Mouse (Mus musculus): Measurements from ENCODE around the gene Mab21l1. TPM values are rescaled to one million over a fixed set of nuclear protein-coding genes. Genes with fewer than 3 reads are reported as not detected.

Gene Mab21l1
- polyA plus RNA-seq, 1 experiment = 9.9 TPM

- H3K27ac ChIP-seq (ENCODE audit: insufficient read depth, low read length) = no peak overlapping the region
- TF ChIP-seq POLR2A (IDR thresholded peaks at IDR 0.05; ENCODE audit: low read depth, low read length) (no peak), CTCF (IDR thresholded peaks at IDR 0.05; ENCODE audit: borderline replicate concordance, insufficient read depth, low read length) (no peak)
- peaks cover 2% of the 10 kb centered on the region; the same call in 1 of the 2 replicates for H3K4me1 ChIP-seq (ENCODE audit: control insufficient read depth, insufficient read depth, low read length)
- H3K4me3 ChIP-seq (ENCODE audit: insufficient read depth, low read length) = peak overlapping the region; percentile 37
These were observed 3.1 kb downstream of the Mab21l1 start for GRCm38 (mm10) chr3:55785266-55785980.

- no peak overlapping the region for H3K27ac ChIP-seq (ENCODE audit: insufficient read depth, low read length)
- peak overlapping the region; percentile 27; the same call in 1 of the 2 replicates for H3K4me3 ChIP-seq (ENCODE audit: insufficient read depth, low read length)
- peaks cover 2% of the 10 kb centered on the region; the same call in 1 of the 2 replicates for H3K4me1 ChIP-seq (ENCODE audit: control insufficient read depth, insufficient read depth, low read length)
- TF ChIP-seq CTCF (IDR thresholded peaks at IDR 0.05; ENCODE audit: borderline replicate concordance, insufficient read depth, low read length) (no peak), POLR2A (IDR thresholded peaks at IDR 0.05; ENCODE audit: low read depth, low read length) (no peak)
These were observed 3.8 kb downstream of the Mab21l1 start for GRCm38 (mm10) chr3:55785981-55786725.

- peak overlapping the region; percentile 37; the same call in 1 of the 2 replicates for H3K27ac ChIP-seq (ENCODE audit: insufficient read depth, low read length)
- H3K4me3 ChIP-seq (ENCODE audit: insufficient read depth, low read length) = peak overlapping the region; percentile 42
These were observed 4.7 kb downstream of the Mab21l1 start for GRCm38 (mm10) chr3:55786835-55787486.

GRCm38 (mm10) chr3:55787487-55788213 is 5.3 kb downstream of the Mab21l1 start:
- Histone ChIP-seq H3K27ac (ENCODE audit: insufficient read depth, low read length) (peak overlapping the region; percentile 23), H3K4me3 (ENCODE audit: insufficient read depth, low read length) (peak overlapping the region; percentile 42), H3K4me1 (ENCODE audit: control insufficient read depth, insufficient read depth, low read length) (no peaks in the 10 kb centered on the region)
- TF ChIP-seq CTCF (IDR thresholded peaks at IDR 0.05; ENCODE audit: borderline replicate concordance, insufficient read depth, low read length) = no peak
- TF ChIP-seq POLR2A (IDR thresholded peaks at IDR 0.05; ENCODE audit: low read depth, low read length) = no peak

More at GRCm38 (mm10) chr3:55786835-55787486, 4.7 kb downstream of the Mab21l1 start:
- H3K4me1 ChIP-seq (ENCODE audit: control insufficient read depth, insufficient read depth, low read length) = no peaks in the 10 kb centered on the region
- TF ChIP-seq CTCF (IDR thresholded peaks at IDR 0.05; ENCODE audit: borderline replicate concordance, insufficient read depth, low read length) (no peak), POLR2A (IDR thresholded peaks at IDR 0.05; ENCODE audit: low read depth, low read length) (no peak)

DNA sequence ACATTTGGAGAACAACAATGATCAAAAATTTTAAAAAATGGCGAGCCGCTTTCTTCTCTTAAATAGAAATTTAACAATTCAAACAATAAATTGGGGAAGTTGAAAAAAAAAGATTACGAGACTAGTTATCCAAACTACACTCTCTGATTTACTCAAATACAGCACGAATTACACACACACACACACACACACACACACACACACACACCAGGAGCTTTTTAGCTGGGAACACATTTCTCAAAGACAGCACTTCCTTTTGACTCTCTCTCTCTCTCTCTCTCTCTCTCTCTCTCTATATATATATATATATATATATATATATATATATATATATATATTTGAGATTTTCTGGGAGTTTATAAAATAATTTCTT is 5.9 kb downstream of the Mab21l1 start:
- Histone ChIP-seq H3K4me1 (ENCODE audit: control insufficient read depth, insufficient read depth, low read length) (no peaks in the 10 kb centered on the region), H3K27ac (ENCODE audit: insufficient read depth, low read length) (no peak overlapping the region), H3K4me3 (ENCODE audit: insufficient read depth, low read length) (no peak overlapping the region)
- TF ChIP-seq POLR2A (IDR thresholded peaks at IDR 0.05; ENCODE audit: low read depth, low read length) (no peak), CTCF (IDR thresholded peaks at IDR 0.05; ENCODE audit: borderline replicate concordance, insufficient read depth, low read length) (no peak)

GRCm38 (mm10) chr3:55788621-55789201 is 6.4 kb downstream of the Mab21l1 start:
- TF ChIP-seq POLR2A (IDR thresholded peaks at IDR 0.05; ENCODE audit: low read depth, low read length) (no peak), CTCF (IDR thresholded peaks at IDR 0.05; ENCODE audit: borderline replicate concordance, insufficient read depth, low read length) (no peak)
- H3K27ac ChIP-seq (ENCODE audit: insufficient read depth, low read length) = no peak overlapping the region
- no peaks in the 10 kb centered on the region for H3K4me1 ChIP-seq (ENCODE audit: control insufficient read depth, insufficient read depth, low read length)
- no peak overlapping the region for H3K4me3 ChIP-seq (ENCODE audit: insufficient read depth, low read length)

- H3K27ac ChIP-seq (ENCODE audit: insufficient read depth, low read length) = no peak overlapping the region
- no peak for TF ChIP-seq CTCF (IDR thresholded peaks at IDR 0.05; ENCODE audit: borderline replicate concordance, insufficient read depth, low read length)
- TF ChIP-seq POLR2A (IDR thresholded peaks at IDR 0.05; ENCODE audit: low read depth, low read length) = no peak
- no peak overlapping the region for H3K4me3 ChIP-seq (ENCODE audit: insufficient read depth, low read length)
- no peaks in the 10 kb centered on the region; the same call in 1 of the 2 replicates for H3K4me1 ChIP-seq (ENCODE audit: control insufficient read depth, insufficient read depth, low read length)
These were observed 7.5 kb downstream of the Mab21l1 start for GRCm38 (mm10) chr3:55789856-55790255.

DNA sequence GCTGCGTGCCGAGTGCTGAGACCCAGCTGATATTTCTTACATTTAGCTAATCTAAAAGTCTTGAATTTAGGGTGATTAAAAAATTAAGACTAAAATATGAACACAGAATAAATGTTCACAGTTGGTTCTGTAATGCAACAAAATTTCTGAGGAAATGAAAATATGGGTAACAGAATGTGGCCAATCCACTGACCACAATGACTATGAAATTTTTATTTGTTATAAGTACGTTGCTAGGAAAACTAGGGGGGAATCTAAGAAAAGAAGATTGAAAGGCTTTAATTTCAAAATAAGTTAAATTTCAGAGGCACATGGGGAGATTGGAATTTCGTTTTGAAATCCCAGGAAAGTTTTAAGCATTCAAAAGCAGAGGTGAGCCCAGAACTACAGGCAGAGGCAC is 8.3 kb downstream of the Mab21l1 start:
- Histone ChIP-seq H3K4me1 (ENCODE audit: control insufficient read depth, insufficient read depth, low read length) (no peaks in the 10 kb centered on the region; the same call in 1 of the 2 replicates), H3K27ac (ENCODE audit: insufficient read depth, low read length) (no peak overlapping the region), H3K4me3 (ENCODE audit: insufficient read depth, low read length) (no peak overlapping the region)
- TF ChIP-seq CTCF (IDR thresholded peaks at IDR 0.05; ENCODE audit: borderline replicate concordance, insufficient read depth, low read length) (no peak), POLR2A (IDR thresholded peaks at IDR 0.05; ENCODE audit: low read depth, low read length) (no peak)

DNA sequence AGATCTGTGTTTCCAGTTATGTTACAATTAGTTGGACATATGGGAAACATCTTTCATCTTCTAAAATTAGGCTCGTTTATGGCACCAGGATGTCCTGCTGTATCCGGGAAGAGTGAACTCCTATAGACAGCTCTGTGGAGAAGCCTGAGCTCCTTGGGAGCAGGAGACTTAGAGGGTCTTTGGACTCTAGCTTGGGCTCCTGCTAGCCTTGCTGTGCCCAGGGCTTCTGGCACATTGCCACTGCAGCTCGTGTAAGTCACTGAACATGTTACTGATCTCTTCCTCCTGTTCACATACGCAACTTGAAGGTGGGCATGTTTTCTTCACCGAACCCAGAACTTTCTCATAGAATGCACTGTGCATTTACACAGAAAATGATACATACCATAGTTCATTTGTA is 9.9 kb downstream of the Mab21l1 start:
- Histone ChIP-seq H3K4me1 (ENCODE audit: control insufficient read depth, insufficient read depth, low read length) (no peaks in the 10 kb centered on the region; the same call in 1 of the 2 replicates), H3K27ac (ENCODE audit: insufficient read depth, low read length) (no peak overlapping the region), H3K4me3 (ENCODE audit: insufficient read depth, low read length) (no peak overlapping the region)
- no peak for TF ChIP-seq CTCF (IDR thresholded peaks at IDR 0.05; ENCODE audit: borderline replicate concordance, insufficient read depth, low read length)
- TF ChIP-seq POLR2A (IDR thresholded peaks at IDR 0.05; ENCODE audit: low read depth, low read length) = no peak
